21 mouse cellular contexts compared by ENCODE assay signal in genomic region chr12:31228878-31229277, GRCm38 (mm10). TPM values are rescaled to one million over a fixed set of nuclear protein-coding genes. Genes with fewer than 3 reads are reported as not detected.
DNase-seq lines count a peak whose midpoint lies in the region; ATAC-seq and TF ChIP-seq lines count a peak whose summit lies in the region.
"Had no signal": no experiment of that assay in that cellular context is flagged by ENCODE, and none has a peak within 500 bp of the region (broad histone marks: within the 10 kb centered on the region; RNA-seq: fewer than 3 reads in every experiment).

No protein-coding gene starts in this region.

- no peak overlapping the region for H3K9ac ChIP-seq in intestine, embryonic 14.5 days (ENCODE audit: low read length)
- no peak overlapping the region for H3K9ac ChIP-seq in intestine, postnatal 0 days (ENCODE audit: low read depth, low read length)
- H3K9ac ChIP-seq in lung, embryonic 14.5 days = no peak overlapping the region
- H3K9ac ChIP-seq: forebrain, embryonic 13.5 days; neural tube, embryonic 12.5 days; stomach, embryonic 15.5 days had no signal

- WGBS in intestine, embryonic 14.5 days = 21% methylated on average over 7 of the region's 7 CpGs
- WGBS in intestine, postnatal 0 days = 45% methylated on average over 7 of the region's 7 CpGs
- WGBS in lung, embryonic 14.5 days = 32% methylated on average over 7 of the region's 7 CpGs

- no peaks in the 10 kb centered on the region for H3K36me3 ChIP-seq in intestine, embryonic 14.5 days (ENCODE audit: control insufficient read depth, insufficient read depth, low read length)
- H3K36me3 ChIP-seq in intestine, postnatal 0 days (ENCODE audit: control insufficient read depth, insufficient read depth) = no peaks in the 10 kb centered on the region
- H3K36me3 ChIP-seq in lung, embryonic 14.5 days (ENCODE audit: insufficient read depth) = no peaks in the 10 kb centered on the region
- H3K36me3 ChIP-seq: embryonic facial prominence, embryonic 10.5 days; neural tube, embryonic 12.5 days; stomach, embryonic 15.5 days had no signal

- ATAC-seq in intestine, embryonic 14.5 days (replicated peaks; ENCODE audit: low FRiP score, low TSS enrichment, low read depth) = no peak; the same call in 1 of the 2 replicates
- no peak for ATAC-seq in intestine, postnatal 0 days
- ATAC-seq in lung, embryonic 14.5 days (ENCODE audit: insufficient read depth) = no peak
- ATAC-seq: forebrain, embryonic 13.5 days had no signal

- TF ChIP-seq CTCF in intestine, postnatal 0 days (IDR thresholded peaks at IDR 0.05; ENCODE audit: low read depth) = no peak
- TF ChIP-seq CTCF in lung, embryonic 14.5 days (IDR thresholded peaks at IDR 0.05; ENCODE audit: low read depth) = no peak

- H3K4me2 ChIP-seq in intestine, embryonic 14.5 days (ENCODE audit: low read length) = no peak overlapping the region
- no peak overlapping the region for H3K4me2 ChIP-seq in intestine, postnatal 0 days (replicated peaks; ENCODE audit: low read depth)
- H3K4me2 ChIP-seq in lung, embryonic 14.5 days = no peak overlapping the region
- H3K4me2 ChIP-seq: forebrain, embryonic 13.5 days; neural tube, embryonic 12.5 days; stomach, embryonic 15.5 days had no signal

- no peaks in the 10 kb centered on the region for H3K9me3 ChIP-seq in intestine, embryonic 14.5 days (ENCODE audit: control insufficient read depth, low read length)
- H3K9me3 ChIP-seq in intestine, postnatal 0 days (ENCODE audit: control insufficient read depth) = no peaks in the 10 kb centered on the region
- no peaks in the 10 kb centered on the region for H3K9me3 ChIP-seq in lung, embryonic 14.5 days (ENCODE audit: low read depth, low read length)
- H3K9me3 ChIP-seq: embryonic facial prominence, embryonic 10.5 days; forebrain, embryonic 13.5 days; neural tube, embryonic 12.5 days; stomach, embryonic 15.5 days had no signal

- H3K4me3 ChIP-seq in intestine, embryonic 14.5 days (ENCODE audit: low read depth, low read length) = no peak overlapping the region
- no peak overlapping the region for H3K4me3 ChIP-seq in intestine, postnatal 0 days (ENCODE audit: low read depth, low read length)
- no peak overlapping the region for H3K4me3 ChIP-seq in lung, embryonic 14.5 days (ENCODE audit: low read depth, low read length)
- H3K4me3 ChIP-seq: embryonic facial prominence, embryonic 10.5 days; forebrain, embryonic 13.5 days; left cerebral cortex, adult 2 months; neural tube, embryonic 12.5 days; stomach, embryonic 15.5 days had no signal

- H3K27ac ChIP-seq in intestine, embryonic 14.5 days (ENCODE audit: low read depth) = peak overlapping the region; percentile 57; the same call in 1 of the 2 replicates
- no peak overlapping the region for H3K27ac ChIP-seq in intestine, postnatal 0 days (ENCODE audit: low read depth, low read length)
- 0 out of 2 replicates have a peak overlapping the region, but pooled peaks have one; percentile 13 for H3K27ac ChIP-seq in lung, embryonic 14.5 days (ENCODE audit: low read depth)
- H3K27ac ChIP-seq: embryonic facial prominence, embryonic 10.5 days; forebrain, embryonic 13.5 days; left cerebral cortex, adult 2 months; neural tube, embryonic 12.5 days; stomach, embryonic 15.5 days had no signal

- H3K4me1 ChIP-seq in intestine, embryonic 14.5 days (replicated peaks; ENCODE audit: control insufficient read depth, insufficient read depth, low read length) = peaks cover 11% of the 10 kb centered on the region
- no peaks in the 10 kb centered on the region for H3K4me1 ChIP-seq in intestine, postnatal 0 days (replicated peaks; ENCODE audit: control insufficient read depth, insufficient read depth, low read length)
- peaks cover 3% of the 10 kb centered on the region; the same call in 1 of the 2 replicates for H3K4me1 ChIP-seq in lung, embryonic 14.5 days (ENCODE audit: insufficient read depth)
- H3K4me1 ChIP-seq: forebrain, embryonic 13.5 days; neural tube, embryonic 12.5 days had no signal

- DNase-seq in embryo, embryonic 9.5 days (ENCODE audit: extremely low spot score) = peak; percentile 38
- DNase-seq in embryo, embryonic 10.5 days (ENCODE audit: low spot score) = no peak
- no peak for DNase-seq in intestine, embryonic 14.5 days (ENCODE audit: low spot score)
- DNase-seq in lung, embryonic 14.5 days = no peak
- DNase-seq in lung, postnatal 25 days (ENCODE audit: low spot score) = no peak
- DNase-seq in lung, postnatal 36 days = no peak
- no peak for DNase-seq in liver
- DNase-seq: adrenal gland, adult 2 months; cerebellum, postnatal 10 days; gastrocnemius, postnatal 14 days; lung, postnatal 14 days; spleen, adult 18-20 months had no signal

- no peaks in the 10 kb centered on the region for H3K27me3 ChIP-seq in intestine, embryonic 14.5 days (replicated peaks; ENCODE audit: control insufficient read depth, insufficient read depth, low read length)
- H3K27me3 ChIP-seq in intestine, postnatal 0 days (replicated peaks; ENCODE audit: control insufficient read depth, insufficient read depth, low read length) = no peaks in the 10 kb centered on the region
- H3K27me3 ChIP-seq in lung, embryonic 14.5 days (ENCODE audit: insufficient read depth, low read length) = no peaks in the 10 kb centered on the region
- H3K27me3 ChIP-seq: forebrain, embryonic 13.5 days; neural tube, embryonic 12.5 days; stomach, embryonic 15.5 days had no signal

RNA-seq across cellular contexts. Expression of gene Gm6993, which starts 11.7 kb away (rescaled TPM):
- not detected in 2 replicates for polyA plus RNA-seq in intestine, embryonic 14.5 days (2014; fragmentation: Nextera tagmentation; extraction: Ambion mirVana)
- polyA plus RNA-seq in intestine, postnatal 0 days (2015; fragmentation: Nextera tagmentation; extraction: Ambion mirVana) = not detected in 2 replicates
- polyA plus RNA-seq in lung, embryonic 14.5 days (2014; fragmentation: Nextera tagmentation; extraction: Ambion mirVana) = not detected in 2 replicates
- polyA plus RNA-seq: adrenal gland, adult 2 months; embryonic facial prominence, embryonic 10.5 days; forebrain, embryonic 13.5 days; hindbrain, embryonic 11.5 days; limb, embryonic 14.5 days; liver, embryonic 16.5 days; neural tube, embryonic 12.5 days; stomach, embryonic 15.5 days had no signal

RNA-seq across cellular contexts. Expression of gene Lamb1, which starts 36.2 kb away (rescaled TPM):
- 96.3 and 102 TPM in 2 replicates for polyA plus RNA-seq in intestine, embryonic 14.5 days (2014; fragmentation: Nextera tagmentation; extraction: Ambion mirVana)
- polyA plus RNA-seq in intestine, postnatal 0 days (2015; fragmentation: Nextera tagmentation; extraction: Ambion mirVana) = 25.8 and 27.5 TPM in 2 replicates
- 118 and 123 TPM in 2 replicates for polyA plus RNA-seq in lung, embryonic 14.5 days (2014; fragmentation: Nextera tagmentation; extraction: Ambion mirVana)
